Mouse (Mus musculus) spleen, adult 10 weeks (tissue): ENCODE data around the gene BC048671. TPM values are rescaled to one million over a fixed set of nuclear protein-coding genes. Genes with fewer than 3 reads are reported as not detected.

Experiments used
- polyA plus RNA-seq: library from polyadenylated mRNA; stranded (reverse); fragments of 350-450 nt; fragmentation: Illumina TruSeq; extraction: RNeasy Lipid Tissue Mini Kit (QIAGEN cat#74804); gene quantifications from one replicate; pipeline ENCODE4 v1.2.3, GENCODE M21; 2015; ENCODE audit warnings: low replicate concordance; ENCODE audit not compliant: insufficient read depth

The BC048671 gene
- polyA plus RNA-seq = not detected

GRCm38 (mm10) chr6:90300919-90301318, at the start of gene BC048671:
BC048671 (plus strand) TSS chr6:90301219.

GRCm38 (mm10) chr6:90324991-90325390, 24.0 kb downstream of the BC048671 start, which contains the start of gene Chst13:
Chst13 (minus strand) TSS chr6:90325185.

GRCm38 (mm10) chr6:90332561-90333425, 31.8 kb downstream of the BC048671 start, which contains the start of gene Uroc1:
Uroc1 (plus strand) TSS chr6:90333284.

Other genes starting within 250 kb of the BC048671 start
- not detected for gene Vmn1r49, start 222.7 kb upstream of the BC048671 start, polyA plus RNA-seq
- not detected for gene Vmn1r50, start 199.8 kb upstream of the BC048671 start, polyA plus RNA-seq
- gene Vmn1r51, start 178.6 kb upstream of the BC048671 start, polyA plus RNA-seq = not detected
- gene Vmn1r52, start 126.4 kb upstream of the BC048671 start, polyA plus RNA-seq = not detected
- not detected for gene V1ra8, start 98.4 kb upstream of the BC048671 start, polyA plus RNA-seq
- not detected for gene Vmn1r53, start 76.8 kb upstream of the BC048671 start, polyA plus RNA-seq
- not detected for gene Vmn1r54, start 54.9 kb upstream of the BC048671 start, polyA plus RNA-seq
- gene Chst13, start 24.0 kb downstream of the BC048671 start, polyA plus RNA-seq = not detected
- not detected for gene Uroc1, start 32.1 kb downstream of the BC048671 start, polyA plus RNA-seq
- gene Zxdc, start 68.3 kb downstream of the BC048671 start, polyA plus RNA-seq = 12.3 TPM
- gene Cfap100, start 127.6 kb downstream of the BC048671 start, polyA plus RNA-seq = not detected
- 2.3 TPM for gene Klf15, start 161.4 kb downstream of the BC048671 start, polyA plus RNA-seq
- gene Aldh1l1, start 185.2 kb downstream of the BC048671 start, polyA plus RNA-seq = 2.9 TPM